Mouse (Mus musculus): Measurements from ENCODE around the gene Retn. TPM values are rescaled to one million over a fixed set of nuclear protein-coding genes. Genes with fewer than 3 reads are reported as not detected.
A peak's percentile ranks its signal among the peaks of the same experiment; 100 is the strongest.

Gene Retn
- 0.18 TPM in 1 of 2 replicates, not detected in the other for polyA plus RNA-seq (2015; fragmentation: Nextera tagmentation; extraction: Ambion mirVana)

DNA sequence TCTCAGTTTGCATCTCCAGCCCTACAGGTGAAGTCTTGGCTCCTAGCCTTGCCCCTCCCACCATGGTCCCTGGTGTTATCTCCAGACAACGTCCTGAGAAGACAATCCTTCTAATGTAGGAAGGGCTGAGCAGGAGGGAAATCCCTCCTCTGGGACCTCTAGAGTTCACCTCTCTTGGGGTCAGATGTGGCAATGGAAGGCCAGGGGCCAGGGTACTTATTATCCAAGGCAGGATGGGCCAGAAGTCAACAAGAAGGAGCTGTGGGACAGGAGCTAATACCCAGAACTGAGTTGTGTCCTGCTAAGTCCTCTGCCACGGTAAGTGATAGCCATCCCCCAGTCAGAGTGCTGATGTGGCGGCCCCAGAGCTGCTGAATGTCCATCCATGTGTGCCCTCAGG lies at the start of gene Retn:
Retn (plus strand) TSS at position 245 of the 400 bp plus-strand sequence.
- H3K27me3 ChIP-seq (ENCODE audit: control insufficient read depth, insufficient read depth, low read depth, low read length): no peaks in the 10 kb centered on the region
- no peaks in the 10 kb centered on the region for H3K4me1 ChIP-seq (replicated peaks; ENCODE audit: control insufficient read depth, insufficient read depth, low read length)
- H3K27ac ChIP-seq (ENCODE audit: low read length): no peak within 1 kb of the TSS
- no peaks in the 10 kb centered on the region for H3K36me3 ChIP-seq (ENCODE audit: control insufficient read depth, insufficient read depth, low read length)
- no peak within 1 kb of the TSS for H3K4me2 ChIP-seq (ENCODE audit: low read depth, low read length)
- 67% methylated on average over 3 of the region's 3 CpGs for WGBS
- no peak within 1 kb of the TSS for H3K9ac ChIP-seq (ENCODE audit: low read length)
- no peak for ATAC-seq (ENCODE audit: low read depth)
- H3K4me3 ChIP-seq (ENCODE audit: low read length): no peak within 1 kb of the TSS
- no peaks in the 10 kb centered on the region for H3K9me3 ChIP-seq (ENCODE audit: control insufficient read depth, low read length)

DNA sequence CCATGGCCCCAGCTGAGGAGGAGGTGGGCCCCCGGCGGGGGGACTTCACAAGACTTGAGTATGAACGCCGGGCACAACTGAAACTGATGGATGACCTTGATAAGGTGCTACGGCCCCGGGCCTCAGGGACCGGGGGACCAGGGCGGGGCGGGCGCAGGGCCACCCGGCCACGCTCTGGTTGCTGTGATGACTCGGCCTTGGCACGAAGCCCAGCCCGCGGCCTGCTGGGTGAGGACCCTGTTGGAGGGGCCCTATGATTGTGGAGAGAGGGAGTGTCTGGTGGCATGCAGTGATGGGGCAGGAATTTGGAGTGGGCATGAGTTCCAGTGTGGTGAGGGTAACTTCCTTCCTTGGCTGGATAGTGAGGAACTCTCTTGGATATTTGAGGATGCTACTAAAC lies 49.0 kb upstream of the Retn start:
- H3K9ac ChIP-seq (ENCODE audit: low read length): no peak overlapping the region
- no peak overlapping the region for H3K4me3 ChIP-seq (ENCODE audit: low read length)
- peaks cover 19% of the 10 kb centered on the region for H3K36me3 ChIP-seq (ENCODE audit: control insufficient read depth, insufficient read depth, low read length)
- H3K27me3 ChIP-seq (ENCODE audit: control insufficient read depth, insufficient read depth, low read depth, low read length): no peaks in the 10 kb centered on the region
- 57% methylated on average over 16 of the region's 16 CpGs for WGBS
- no peak overlapping the region for H3K4me2 ChIP-seq (ENCODE audit: low read depth, low read length)
- H3K27ac ChIP-seq (ENCODE audit: low read length): no peak overlapping the region
- H3K4me1 ChIP-seq (replicated peaks; ENCODE audit: control insufficient read depth, insufficient read depth, low read length): peaks cover 4% of the 10 kb centered on the region; the same call in 1 of the 2 replicates
- no peaks in the 10 kb centered on the region for H3K9me3 ChIP-seq (ENCODE audit: control insufficient read depth, low read length)
- peak; percentile 56; the same call in 1 of the 2 replicates for ATAC-seq (ENCODE audit: low read depth)

DNA sequence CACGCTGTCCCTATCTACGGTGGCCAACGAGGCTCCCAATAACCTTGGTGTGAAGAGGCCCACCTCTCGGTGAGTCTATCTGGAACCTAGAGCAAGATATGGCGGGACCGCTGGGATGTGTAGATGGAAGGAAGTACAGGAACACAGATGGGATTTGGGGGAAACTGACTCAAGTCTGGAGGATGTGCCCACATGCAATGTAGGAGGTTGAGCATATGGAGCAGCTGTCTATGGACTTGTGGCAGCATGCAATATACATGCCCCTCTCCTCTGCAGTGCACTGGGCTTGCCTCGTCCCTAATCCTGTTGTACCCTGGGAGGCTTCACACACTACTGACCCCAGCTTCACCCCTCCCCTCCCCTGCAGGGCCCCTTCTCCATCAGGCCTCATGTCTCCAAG lies 47.7 kb upstream of the Retn start:
- WGBS: 86% methylated on average over 7 of the region's 7 CpGs
- no peak overlapping the region for H3K4me3 ChIP-seq (ENCODE audit: low read length)
- no peak overlapping the region for H3K4me2 ChIP-seq (ENCODE audit: low read depth, low read length)
- H3K36me3 ChIP-seq (ENCODE audit: control insufficient read depth, insufficient read depth, low read length): peaks cover 22% of the 10 kb centered on the region
- peaks cover 4% of the 10 kb centered on the region; the same call in 1 of the 2 replicates for H3K4me1 ChIP-seq (replicated peaks; ENCODE audit: control insufficient read depth, insufficient read depth, low read length)
- H3K9ac ChIP-seq (ENCODE audit: low read length): no peak overlapping the region
- ATAC-seq (ENCODE audit: low read depth): no peak
- H3K9me3 ChIP-seq (ENCODE audit: control insufficient read depth, low read length): no peaks in the 10 kb centered on the region
- H3K27me3 ChIP-seq (ENCODE audit: control insufficient read depth, insufficient read depth, low read depth, low read length): no peaks in the 10 kb centered on the region
- H3K27ac ChIP-seq (ENCODE audit: low read length): no peak overlapping the region

GRCm38 (mm10) chr8:3609046-3609815 lies 46.3 kb upstream of the Retn start:
- WGBS: 76% methylated on average over 12 of the region's 12 CpGs
- Histone ChIP-seq H3K36me3 (ENCODE audit: control insufficient read depth, insufficient read depth, low read length) (peaks cover 33% of the 10 kb centered on the region), H3K27ac (ENCODE audit: low read length) (no peak overlapping the region), H3K9ac (ENCODE audit: low read length) (no peak overlapping the region), H3K4me2 (ENCODE audit: low read depth, low read length) (no peak overlapping the region), H3K4me1 (replicated peaks; ENCODE audit: control insufficient read depth, insufficient read depth, low read length) (peaks cover 4% of the 10 kb centered on the region; the same call in 1 of the 2 replicates), H3K4me3 (ENCODE audit: low read length) (no peak overlapping the region), H3K9me3 (ENCODE audit: control insufficient read depth, low read length) (no peaks in the 10 kb centered on the region), H3K27me3 (ENCODE audit: control insufficient read depth, insufficient read depth, low read depth, low read length) (no peaks in the 10 kb centered on the region)
- ATAC-seq (ENCODE audit: low read depth): no peak

GRCm38 (mm10) chr8:3609816-3610150 lies 45.8 kb upstream of the Retn start:
- Histone ChIP-seq H3K4me2 (ENCODE audit: low read depth, low read length) (no peak overlapping the region), H3K36me3 (ENCODE audit: control insufficient read depth, insufficient read depth, low read length) (peaks cover 38% of the 10 kb centered on the region), H3K9ac (ENCODE audit: low read length) (no peak overlapping the region), H3K4me3 (ENCODE audit: low read length) (no peak overlapping the region), H3K9me3 (ENCODE audit: control insufficient read depth, low read length) (no peaks in the 10 kb centered on the region), H3K27ac (ENCODE audit: low read length) (no peak overlapping the region), H3K4me1 (replicated peaks; ENCODE audit: control insufficient read depth, insufficient read depth, low read length) (peaks cover 4% of the 10 kb centered on the region; the same call in 1 of the 2 replicates), H3K27me3 (ENCODE audit: control insufficient read depth, insufficient read depth, low read depth, low read length) (no peaks in the 10 kb centered on the region)
- ATAC-seq (ENCODE audit: low read depth): peak; percentile 18; the same call in 1 of the 2 replicates
- WGBS: 75% methylated on average over 6 of the region's 6 CpGs

GRCm38 (mm10) chr8:3621199-3621970 lies 34.2 kb upstream of the Retn start, which contains the start of the genes Xab2 and Pet100:
Xab2 (minus strand) TSS chr8:3621316.
Pet100 (plus strand) TSS chr8:3621548.
- Histone ChIP-seq H3K9me3 (ENCODE audit: control insufficient read depth, low read length) (no peaks in the 10 kb centered on the region), H3K9ac (ENCODE audit: low read length) (peak within 1 kb of the TSS; percentile 82), H3K4me2 (ENCODE audit: low read depth, low read length) (peak within 1 kb of the TSS; percentile 87), H3K27ac (ENCODE audit: low read length) (no peak within 1 kb of the TSS), H3K27me3 (ENCODE audit: control insufficient read depth, insufficient read depth, low read depth, low read length) (no peaks in the 10 kb centered on the region), H3K4me3 (ENCODE audit: low read length) (peak within 1 kb of the TSS; percentile 90), H3K4me1 (replicated peaks; ENCODE audit: control insufficient read depth, insufficient read depth, low read length) (peaks cover 12% of the 10 kb centered on the region), H3K36me3 (ENCODE audit: control insufficient read depth, insufficient read depth, low read length) (peaks cover 14% of the 10 kb centered on the region)
- ATAC-seq (ENCODE audit: low read depth): peak; percentile 99
- under 1% methylated on average over 37 of the region's 37 CpGs for WGBS

DNA sequence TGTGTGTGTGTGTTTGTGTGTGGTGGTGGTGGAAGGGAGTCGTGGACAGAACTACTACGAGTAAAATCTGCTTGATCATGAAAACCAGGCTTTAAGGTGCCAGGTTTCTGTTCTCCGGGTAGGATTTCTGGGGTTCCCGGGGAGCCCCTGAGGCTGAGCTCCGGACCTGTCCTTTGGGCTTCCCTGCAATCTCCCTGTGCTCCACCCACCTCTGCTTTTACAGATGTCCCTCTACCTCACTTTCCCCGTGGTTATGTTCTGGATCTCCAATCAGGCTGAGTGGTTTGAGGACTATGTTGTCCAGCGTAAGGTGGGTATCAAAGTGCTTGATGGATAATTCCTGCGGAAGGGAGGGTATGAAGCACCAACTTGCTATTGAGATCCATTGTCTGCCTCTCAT lies 33.5 kb upstream of the Retn start:
- Histone ChIP-seq H3K27ac (ENCODE audit: low read length) (no peak overlapping the region), H3K9me3 (ENCODE audit: control insufficient read depth, low read length) (no peaks in the 10 kb centered on the region), H3K4me1 (replicated peaks; ENCODE audit: control insufficient read depth, insufficient read depth, low read length) (peaks cover 12% of the 10 kb centered on the region), H3K4me2 (ENCODE audit: low read depth, low read length) (peak overlapping the region; percentile 85), H3K36me3 (ENCODE audit: control insufficient read depth, insufficient read depth, low read length) (peaks cover 9% of the 10 kb centered on the region), H3K27me3 (ENCODE audit: control insufficient read depth, insufficient read depth, low read depth, low read length) (no peaks in the 10 kb centered on the region), H3K9ac (ENCODE audit: low read length) (peak overlapping the region; percentile 79; the same call in 1 of the 2 replicates), H3K4me3 (ENCODE audit: low read length) (peak overlapping the region; percentile 90)
- no peak for ATAC-seq (ENCODE audit: low read depth)
- WGBS: 64% methylated on average over 8 of the region's 8 CpGs

DNA sequence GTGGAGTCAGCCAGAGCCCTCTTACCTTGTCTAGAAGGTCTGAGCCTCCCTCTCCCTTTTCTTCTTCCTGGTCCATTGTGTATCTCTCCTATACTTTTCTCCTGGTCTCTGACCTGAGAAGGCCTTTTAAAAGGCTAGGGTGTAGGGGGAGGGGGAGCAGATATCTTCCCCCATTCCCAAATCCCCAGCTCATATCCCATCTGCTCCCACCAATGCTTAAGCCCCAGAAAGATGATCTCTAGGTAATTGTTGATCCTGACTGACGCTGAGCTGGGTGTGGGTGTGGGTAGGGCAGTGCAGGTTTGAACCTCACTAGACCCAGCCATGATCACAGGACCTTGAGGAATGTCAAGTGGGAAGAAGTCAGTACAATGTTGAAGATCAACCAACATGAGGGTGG lies 30.1 kb upstream of the Retn start, which contains the start of gene Pcp2:
Pcp2 (minus strand) TSS at position 101 of the 400 bp plus-strand sequence.
- Histone ChIP-seq H3K4me2 (ENCODE audit: low read depth, low read length) (no peak within 1 kb of the TSS), H3K9me3 (ENCODE audit: control insufficient read depth, low read length) (no peaks in the 10 kb centered on the region), H3K4me1 (replicated peaks; ENCODE audit: control insufficient read depth, insufficient read depth, low read length) (peaks cover 7% of the 10 kb centered on the region), H3K36me3 (ENCODE audit: control insufficient read depth, insufficient read depth, low read length) (no peaks in the 10 kb centered on the region), H3K9ac (ENCODE audit: low read length) (no peak within 1 kb of the TSS), H3K4me3 (ENCODE audit: low read length) (no peak within 1 kb of the TSS), H3K27ac (ENCODE audit: low read length) (no peak within 1 kb of the TSS), H3K27me3 (ENCODE audit: control insufficient read depth, insufficient read depth, low read depth, low read length) (peaks cover 2% of the 10 kb centered on the region; the same call in 1 of the 2 replicates)
- no peak for ATAC-seq (ENCODE audit: low read depth)
- WGBS: 50% methylated on average over 1 of the region's 1 CpGs

DNA sequence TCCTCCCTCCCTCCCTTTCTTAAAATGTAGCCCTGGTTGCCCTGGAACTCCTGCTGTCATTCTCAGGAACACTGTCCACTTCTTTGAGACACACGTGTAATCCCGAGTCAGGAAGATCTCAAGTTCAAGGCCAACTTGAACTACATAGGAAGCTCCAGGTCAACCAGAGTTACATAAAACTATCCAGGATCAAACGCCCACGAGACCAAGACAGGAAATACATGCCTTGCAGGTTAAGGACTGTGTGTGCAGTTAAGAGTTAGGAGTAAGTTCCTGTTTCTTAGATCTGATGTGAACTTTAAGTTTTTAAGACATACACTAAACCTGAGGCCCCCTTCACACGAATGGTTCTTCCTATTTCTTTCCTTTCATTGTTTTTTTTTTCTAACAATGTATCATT lies 28.6 kb upstream of the Retn start:
- no peak overlapping the region for H3K9ac ChIP-seq (ENCODE audit: low read length)
- no peak overlapping the region for H3K4me3 ChIP-seq (ENCODE audit: low read length)
- peaks cover 11% of the 10 kb centered on the region for H3K4me1 ChIP-seq (replicated peaks; ENCODE audit: control insufficient read depth, insufficient read depth, low read length)
- H3K36me3 ChIP-seq (ENCODE audit: control insufficient read depth, insufficient read depth, low read length): no peaks in the 10 kb centered on the region
- H3K9me3 ChIP-seq (ENCODE audit: control insufficient read depth, low read length): no peaks in the 10 kb centered on the region
- no peak for ATAC-seq (ENCODE audit: low read depth)
- peaks cover 2% of the 10 kb centered on the region; the same call in 1 of the 2 replicates for H3K27me3 ChIP-seq (ENCODE audit: control insufficient read depth, insufficient read depth, low read depth, low read length)
- no peak overlapping the region for H3K27ac ChIP-seq (ENCODE audit: low read length)
- WGBS: 47% methylated on average over 5 of the region's 5 CpGs
- no peak overlapping the region for H3K4me2 ChIP-seq (ENCODE audit: low read depth, low read length)

Data from lung, embryonic 16.5 days (tissue).